Mouse (Mus musculus): ENCODE measurements around the gene Dctd.
"Not testable (repeated sequence)": the region's sequence is repeated elsewhere in the genome, so short reads cannot be mapped to it uniquely, and the experiment has no call there.

Gene Dctd

GRCm38 (mm10) chr8:48145766-48146165 is 46.9 kb downstream of the Dctd start:
- DNase-seq (ENCODE audit: low read depth, low spot score), result no peak

- DNase-seq (ENCODE audit: low read depth, low spot score), result peak; percentile 61
Measured at GRCm38 (mm10) chr8:48146449-48146848, 47.6 kb downstream of the Dctd start.

- no peak for DNase-seq (ENCODE audit: low read depth, low spot score)
Measured at GRCm38 (mm10) chr8:48152062-48152738, 53.3 kb downstream of the Dctd start.

GRCm38 (mm10) chr8:48153360-48154121 is 54.6 kb downstream of the Dctd start:
- peak; percentile 29 for DNase-seq (ENCODE audit: low read depth, low spot score)

GRCm38 (mm10) chr8:48157718-48158117 is 58.8 kb downstream of the Dctd start:
- DNase-seq (ENCODE audit: low read depth, low spot score), result no peak

- no peak for DNase-seq (ENCODE audit: low read depth, low spot score)
Measured at GRCm38 (mm10) chr8:48158560-48159217, 59.8 kb downstream of the Dctd start.

- DNase-seq (ENCODE audit: low read depth, low spot score), result no peak
Measured at GRCm38 (mm10) chr8:48177406-48177805, 78.5 kb downstream of the Dctd start.

GRCm38 (mm10) chr8:48177876-48178275 is 79.0 kb downstream of the Dctd start:
- no peak for DNase-seq (ENCODE audit: low read depth, low spot score)

- no peak for DNase-seq (ENCODE audit: low read depth, low spot score)
Measured at GRCm38 (mm10) chr8:48178993-48179392, 80.1 kb downstream of the Dctd start.

- DNase-seq (ENCODE audit: low read depth, low spot score), result not testable (repeated sequence)
Measured at GRCm38 (mm10) chr8:48180146-48180545, 81.3 kb downstream of the Dctd start.

GRCm38 (mm10) chr8:48181000-48181399 is 82.1 kb downstream of the Dctd start:
- DNase-seq (ENCODE audit: low read depth, low spot score), result no peak

GRCm38 (mm10) chr8:48183758-48184157 is 84.9 kb downstream of the Dctd start:
- no peak for DNase-seq (ENCODE audit: low read depth, low spot score)

GRCm38 (mm10) chr8:48188586-48188985 is 89.7 kb downstream of the Dctd start:
- DNase-seq (ENCODE audit: low read depth, low spot score), result no peak

GRCm38 (mm10) chr8:48195971-48196370 is 97.1 kb downstream of the Dctd start:
- DNase-seq (ENCODE audit: low read depth, low spot score), result no peak

- no peak for DNase-seq (ENCODE audit: low read depth, low spot score)
Measured at GRCm38 (mm10) chr8:48199171-48199570, 100.3 kb downstream of the Dctd start.

- no peak for DNase-seq (ENCODE audit: low read depth, low spot score)
Measured at GRCm38 (mm10) chr8:48202632-48203031, 103.7 kb downstream of the Dctd start.

Measured in telencephalon, adult 2 months (tissue).